Mouse (Mus musculus): ENCODE measurements around the gene Tubb2a. TPM values are rescaled to one million over a fixed set of nuclear protein-coding genes. Genes with fewer than 3 reads are reported as not detected.

Gene Tubb2a
- polyA plus RNA-seq (2012; rRNA removed) = 145 and 215 TPM in 2 replicates

GRCm38 (mm10) chr13:34077492-34078271, at the start of gene Tubb2a:
TSS of gene Tubb2a (minus strand) at chr13:34078007.

DNA sequence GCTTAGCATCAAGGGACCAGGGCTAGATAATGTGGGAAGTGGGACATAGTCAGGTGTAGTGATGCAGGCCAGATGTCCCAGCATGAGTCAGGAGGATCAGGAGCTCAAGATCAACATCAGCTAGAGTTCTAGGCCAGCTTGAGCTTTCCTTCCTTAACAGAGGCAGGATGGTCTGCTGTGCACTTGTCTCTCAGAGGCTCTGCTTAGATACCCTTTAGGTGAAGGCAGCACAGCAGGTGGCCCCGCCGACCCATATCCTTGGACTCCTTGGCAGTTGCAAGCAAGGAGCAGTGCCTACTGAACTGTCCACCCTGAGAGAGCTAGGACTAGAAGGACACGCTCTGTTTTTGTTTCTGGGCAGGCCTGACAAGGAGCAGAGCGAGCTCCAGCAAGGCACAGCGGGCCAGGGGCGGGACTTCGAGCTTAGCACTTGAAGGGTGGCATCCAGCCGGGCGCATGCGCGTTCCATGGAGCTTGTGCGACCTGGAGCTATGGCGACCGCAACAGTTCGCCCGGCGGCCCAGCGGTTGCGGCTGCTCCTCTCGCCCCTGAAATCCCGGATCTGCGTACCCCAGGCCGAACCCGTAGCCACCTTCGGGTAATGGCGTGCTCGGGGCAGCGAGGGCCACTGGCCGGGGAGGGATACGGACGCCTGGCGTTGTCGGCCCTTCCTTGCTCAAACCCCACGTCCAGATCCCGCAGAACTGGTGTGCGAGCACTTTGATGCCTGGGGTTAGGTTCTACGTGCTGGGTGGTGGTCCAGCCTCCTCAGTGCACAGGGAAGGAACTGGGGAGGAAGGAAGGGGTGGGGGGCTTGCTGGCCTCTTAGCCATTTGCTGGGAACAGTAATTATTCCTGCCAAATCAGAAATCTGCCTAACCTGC, 40.4 kb downstream of the Tubb2a start, which contains the start of gene Bphl:
Gene Bphl (plus strand): TSS at position 426 of the 884 bp plus-strand sequence.

Other genes with a start within 250 kb of the Tubb2a start
- gene Serpinb6e, start 234.6 kb downstream of the Tubb2a start, polyA plus RNA-seq (2012; rRNA removed) = not detected in 2 replicates
- not detected in 2 replicates for gene Serpinb6c, start 172.3 kb downstream of the Tubb2a start, polyA plus RNA-seq (2012; rRNA removed)
- 0.48 and 0.58 TPM in 2 replicates for gene Nqo2, start 113.3 kb downstream of the Tubb2a start, polyA plus RNA-seq (2012; rRNA removed)
- 2.3 and 4.1 TPM in 2 replicates for gene Ripk1, start 75.6 kb downstream of the Tubb2a start, polyA plus RNA-seq (2012; rRNA removed)
- 22.5 and 23.3 TPM in 2 replicates for gene Serpinb6a, start 75.2 kb downstream of the Tubb2a start, polyA plus RNA-seq (2012; rRNA removed)
- gene Bphl, start 40.4 kb downstream of the Tubb2a start, polyA plus RNA-seq (2012; rRNA removed) = 6.7 and 8.9 TPM in 2 replicates
- gene Tubb2b, start 52.5 kb upstream of the Tubb2a start, polyA plus RNA-seq (2012; rRNA removed) = 8.5 and 12.7 TPM in 2 replicates
- gene Psmg4, start 85.0 kb upstream of the Tubb2a start, polyA plus RNA-seq (2012; rRNA removed) = 27.1 and 61.2 TPM in 2 replicates

Data from stomach, adult 2 months (tissue).